Mouse (Mus musculus) liver, postnatal 0 days (tissue): Measurements from ENCODE around the gene Mcts1.

Source experiments
- CTCF ChIP-seq: sonication (generic); IDR thresholded peaks from 2 replicates; pipeline ENCODE4 v1.5.1; 2016; ENCODE audit warnings: antibody characterized with exemption, low read depth
- EP300 ChIP-seq: IDR thresholded peaks from 2 replicates; pipeline ENCODE4 v1.6.1; 2016; ENCODE audit warnings: antibody characterized with exemption, low read depth, mild to moderate bottlenecking

GRCm38 (mm10) chrX:38553255-38553654 lies 47.1 kb upstream of the Mcts1 start:
- TF ChIP-seq CTCF (no peak), EP300 (no peak)
